Mouse (Mus musculus) heart, embryonic 11.5 days (tissue): ENCODE results near the gene Susd1. TPM values are rescaled to one million over a fixed set of nuclear protein-coding genes. Genes with fewer than 3 reads are reported as not detected.

Experiments used
- ATAC-seq: fragments of 200-750 bp; cut with Nextera tagmentation; replicated peaks from 2 replicates; pipeline ENCODE4 v1.8.0; 2017; ENCODE audit warnings: moderate library complexity; ENCODE audit not compliant: insufficient number of reproducible peaks, low FRiP score, low TSS enrichment
- H3K27ac ChIP-seq: fragments of 300-500 bp; sonication (generic); 2 replicates; pipeline ENCODE4 v1.5.1; 2014; ENCODE audit warnings: mild to moderate bottlenecking, low read depth, low read length
- H3K27me3 ChIP-seq: fragments of 300-500 bp; sonication (generic); 2 replicates; pipeline ENCODE4 v1.6.1; 2014; ENCODE audit warnings: mild to moderate bottlenecking, low read length, mixed read lengths; ENCODE audit not compliant: control insufficient read depth, insufficient read depth
- H3K36me3 ChIP-seq: fragments of 300-500 bp; sonication (generic); 2 replicates; pipeline ENCODE4 v1.6.1; 2014; ENCODE audit warnings: mild to moderate bottlenecking, low read length, moderate library complexity, mixed read lengths; ENCODE audit not compliant: control insufficient read depth, insufficient read depth
- H3K4me1 ChIP-seq: fragments of 300-500 bp; sonication (generic); 2 replicates; pipeline ENCODE4 v1.6.1; 2014; ENCODE audit warnings: low read length; ENCODE audit not compliant: control insufficient read depth, insufficient read depth
- H3K4me2 ChIP-seq: fragments of 300-500 bp; sonication (generic); 2 replicates; pipeline ENCODE4 v1.6.1; 2014; ENCODE audit warnings: mild to moderate bottlenecking, moderate library complexity
- H3K4me3 ChIP-seq: fragments of 300-500 bp; sonication (generic); 2 replicates; pipeline ENCODE4 v1.5.1; 2014; ENCODE audit warnings: low read depth, low read length
- H3K9ac ChIP-seq: fragments of 300-500 bp; sonication (generic); 2 replicates; pipeline ENCODE4 v1.6.1; 2014; ENCODE audit warnings: mild to moderate bottlenecking, low read depth, low read length, moderate library complexity
- H3K9me3 ChIP-seq: fragments of 300-500 bp; sonication (generic); replicated peaks from 2 replicates; pipeline ENCODE4 v1.6.1; 2016; ENCODE audit warnings: low read length; ENCODE audit not compliant: control insufficient read depth
- WGBS: fragments of 180-500 bp; shearing (Covaris S2); extraction: QIAGEN DNeasy Blood & Tissue Kit; methylation state at CpG from one replicate; pipeline ENCODE4 v1.1.7; 2014; ENCODE audit not compliant: insufficient replicate concordance; 5-methylcytosine and 5-hydroxymethylcytosine counted together
- polyA plus RNA-seq: library from polyadenylated mRNA; unstranded; fragments of >200 nt; fragmentation: Nextera tagmentation; extraction: Ambion mirVana; gene quantifications from 2 replicates; pipeline ENCODE4 v1.2.1, GENCODE M21; 2014

Gene Susd1
- polyA plus RNA-seq, 1 experiment from 2014 or later, result 5.4 TPM

DNA sequence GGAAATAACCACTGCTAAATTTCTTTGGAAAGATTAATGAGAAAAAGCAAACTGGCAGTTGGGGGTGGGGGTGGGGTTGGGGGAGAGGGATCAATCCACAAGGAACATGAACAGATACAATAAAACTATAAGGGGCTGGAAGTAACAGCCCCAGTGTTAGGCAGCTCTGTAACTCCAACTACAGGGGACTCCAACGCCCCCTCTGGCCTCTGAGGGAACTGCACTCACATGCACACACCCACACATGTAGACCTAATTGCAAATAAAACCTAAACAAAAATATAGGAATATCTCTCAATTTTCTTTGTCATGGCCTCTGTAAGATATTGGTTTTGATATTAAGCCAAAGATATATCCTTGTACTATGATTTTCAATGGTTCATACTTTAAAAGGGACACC, 83.0 kb downstream of the Susd1 start:
- no peaks in the 10 kb centered on the region for H3K4me1 ChIP-seq
- no peak overlapping the region for H3K9ac ChIP-seq
- no peaks in the 10 kb centered on the region for H3K27me3 ChIP-seq
- no peak overlapping the region for H3K27ac ChIP-seq
- no peak overlapping the region for H3K4me2 ChIP-seq
- no peaks in the 10 kb centered on the region for H3K36me3 ChIP-seq
- ATAC-seq, result no peak
- H3K4me3 ChIP-seq, result no peak overlapping the region
- WGBS, result 30% methylated on average over 1 of the region's 1 CpGs
- H3K9me3 ChIP-seq, result no peaks in the 10 kb centered on the region

DNA sequence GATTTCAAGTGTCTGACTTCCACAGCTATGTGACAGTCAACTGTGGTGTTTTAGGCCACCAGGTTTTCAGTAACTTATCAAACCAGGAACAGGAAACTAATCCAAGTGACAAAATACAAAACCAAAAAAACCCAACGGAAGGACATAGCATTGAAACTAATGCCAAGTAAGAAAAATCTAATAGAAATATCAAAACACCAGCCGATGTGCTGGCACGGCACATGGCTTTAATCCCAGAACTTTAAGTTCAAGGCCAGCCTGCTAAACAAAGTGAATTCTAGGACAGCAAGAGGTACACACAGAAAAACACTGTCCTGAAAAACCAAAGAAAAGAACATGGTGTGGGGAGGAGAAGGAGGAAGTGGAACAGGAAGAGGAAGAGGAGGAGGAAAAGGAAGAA, 83.8 kb downstream of the Susd1 start:
- H3K36me3 ChIP-seq, result no peaks in the 10 kb centered on the region
- no peak for ATAC-seq
- H3K9ac ChIP-seq, result no peak overlapping the region
- WGBS, result 84% methylated on average over 3 of the region's 3 CpGs
- no peak overlapping the region for H3K27ac ChIP-seq
- no peak overlapping the region for H3K4me3 ChIP-seq
- no peaks in the 10 kb centered on the region for H3K27me3 ChIP-seq
- H3K4me2 ChIP-seq, result no peak overlapping the region
- H3K4me1 ChIP-seq, result peaks cover 2% of the 10 kb centered on the region; the same call in 1 of the 2 replicates
- H3K9me3 ChIP-seq, result no peaks in the 10 kb centered on the region

GRCm38 (mm10) chr4:59351938-59352337, 86.5 kb downstream of the Susd1 start:
- Histone ChIP-seq H3K27ac (no peak overlapping the region), H3K4me1 (peaks cover 10% of the 10 kb centered on the region), H3K9me3 (no peaks in the 10 kb centered on the region), H3K4me2 (no peak overlapping the region), H3K4me3 (no peak overlapping the region), H3K36me3 (no peaks in the 10 kb centered on the region), H3K9ac (no peak overlapping the region), H3K27me3 (no peaks in the 10 kb centered on the region)
- 82% methylated on average over 7 of the region's 7 CpGs for WGBS
- ATAC-seq, result no peak

DNA sequence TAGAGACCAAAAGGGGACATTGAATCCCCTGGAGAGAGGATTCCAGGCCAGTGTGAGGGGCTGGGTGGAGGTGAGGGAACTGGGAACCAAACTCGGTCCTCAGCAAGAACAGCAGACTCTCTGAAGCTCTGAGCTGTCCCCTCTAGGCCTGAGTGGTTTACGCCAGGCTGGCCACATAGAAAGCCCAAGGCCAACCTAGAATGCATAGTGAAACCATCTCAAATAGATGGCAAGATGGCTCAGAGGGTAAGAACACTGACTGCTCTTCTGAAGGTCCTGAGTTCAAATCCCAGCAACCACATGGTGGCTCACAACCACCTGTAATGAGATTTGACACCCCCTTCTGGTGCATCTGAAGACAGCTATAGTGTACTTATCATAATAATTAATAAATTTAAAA, 88.1 kb downstream of the Susd1 start:
- peaks cover 10% of the 10 kb centered on the region for H3K4me1 ChIP-seq
- no peak overlapping the region for H3K4me2 ChIP-seq
- 89% methylated on average over 2 of the region's 2 CpGs for WGBS
- no peaks in the 10 kb centered on the region for H3K27me3 ChIP-seq
- H3K4me3 ChIP-seq, result no peak overlapping the region
- H3K36me3 ChIP-seq, result no peaks in the 10 kb centered on the region
- no peak overlapping the region for H3K27ac ChIP-seq
- H3K9me3 ChIP-seq, result no peaks in the 10 kb centered on the region
- H3K9ac ChIP-seq, result no peak overlapping the region
- no peak for ATAC-seq

DNA sequence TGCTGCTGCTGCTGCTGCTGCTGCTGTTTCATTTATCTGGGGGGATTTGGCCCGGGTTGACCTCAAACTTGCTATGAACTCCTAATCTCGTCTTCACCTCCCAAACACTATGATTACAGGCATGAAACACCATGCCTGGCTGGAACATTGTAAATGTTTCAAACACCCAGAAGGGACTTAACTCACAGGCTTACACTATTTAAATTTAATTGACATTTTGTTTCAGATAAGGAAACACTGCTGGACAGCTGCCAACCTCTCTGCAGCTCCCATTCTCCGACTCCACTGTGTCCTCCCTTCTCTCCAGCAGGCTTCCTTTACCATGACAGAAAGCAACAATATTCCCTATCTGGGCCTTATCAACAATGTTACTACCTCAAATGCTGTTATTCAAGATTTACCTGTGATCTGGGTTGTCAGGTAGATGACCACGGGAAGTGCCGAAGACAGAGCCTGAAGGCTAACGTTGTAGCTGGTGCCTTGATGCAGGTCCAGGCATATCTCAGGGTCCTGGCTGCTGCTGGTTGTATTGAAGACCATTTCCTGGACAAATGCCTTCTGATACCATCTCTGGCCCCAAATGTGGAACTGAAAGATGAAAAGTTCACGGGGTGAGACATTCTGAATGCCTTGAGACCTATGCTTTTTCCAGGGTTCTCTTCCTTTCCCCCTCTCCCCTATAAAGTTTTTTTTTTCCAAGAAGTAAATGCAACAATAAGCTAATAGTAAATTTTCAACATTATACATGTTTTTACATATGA, 88.8 kb downstream of the Susd1 start:
- Histone ChIP-seq H3K36me3 (no peaks in the 10 kb centered on the region), H3K9me3 (no peaks in the 10 kb centered on the region), H3K27me3 (no peaks in the 10 kb centered on the region), H3K4me3 (no peak overlapping the region), H3K4me2 (no peak overlapping the region), H3K27ac (no peak overlapping the region), H3K4me1 (peaks cover 10% of the 10 kb centered on the region), H3K9ac (no peak overlapping the region)
- ATAC-seq, result no peak
- WGBS, result 37% methylated on average over 7 of the region's 7 CpGs

GRCm38 (mm10) chr4:59340714-59341113, 97.7 kb downstream of the Susd1 start:
- Histone ChIP-seq H3K27ac (no peak overlapping the region), H3K4me2 (no peak overlapping the region), H3K4me1 (peaks cover 11% of the 10 kb centered on the region), H3K36me3 (no peaks in the 10 kb centered on the region), H3K27me3 (no peaks in the 10 kb centered on the region), H3K9ac (no peak overlapping the region), H3K9me3 (no peaks in the 10 kb centered on the region), H3K4me3 (no peak overlapping the region)
- 2% methylated on average over 3 of the region's 3 CpGs for WGBS
- peak; percentile 39; the same call in 1 of the 2 replicates for ATAC-seq

GRCm38 (mm10) chr4:59340046-59340445, 98.4 kb downstream of the Susd1 start:
- WGBS, result 76% methylated on average over 5 of the region's 5 CpGs
- Histone ChIP-seq H3K9me3 (no peaks in the 10 kb centered on the region), H3K36me3 (no peaks in the 10 kb centered on the region), H3K27me3 (no peaks in the 10 kb centered on the region), H3K4me2 (no peak overlapping the region), H3K4me1 (peaks cover 15% of the 10 kb centered on the region), H3K9ac (no peak overlapping the region), H3K27ac (no peak overlapping the region), H3K4me3 (no peak overlapping the region)
- ATAC-seq, result no peak

- Histone ChIP-seq H3K4me2 (no peak overlapping the region), H3K27me3 (no peaks in the 10 kb centered on the region), H3K4me3 (no peak overlapping the region), H3K27ac (no peak overlapping the region), H3K4me1 (peaks cover 15% of the 10 kb centered on the region), H3K36me3 (no peaks in the 10 kb centered on the region), H3K9ac (no peak overlapping the region), H3K9me3 (no peaks in the 10 kb centered on the region)
- 87% methylated on average over 8 of the region's 8 CpGs for WGBS
- ATAC-seq, result no peak
Measured at GRCm38 (mm10) chr4:59338896-59339535, 99.4 kb downstream of the Susd1 start.

- Histone ChIP-seq H3K9ac (no peak overlapping the region), H3K27ac (no peak overlapping the region)
- ATAC-seq, result no peak
Measured at GRCm38 (mm10) chr4:59337533-59337885, 100.9 kb downstream of the Susd1 start.

More at GRCm38 (mm10) chr4:59337533-59337885, 100.9 kb downstream of the Susd1 start:
- H3K4me2 ChIP-seq, result no peak overlapping the region
- no peaks in the 10 kb centered on the region for H3K36me3 ChIP-seq
- WGBS, result 83% methylated on average over 6 of the region's 6 CpGs
- H3K9me3 ChIP-seq, result no peaks in the 10 kb centered on the region
- H3K27me3 ChIP-seq, result no peaks in the 10 kb centered on the region
- H3K4me3 ChIP-seq, result no peak overlapping the region
- peaks cover 15% of the 10 kb centered on the region for H3K4me1 ChIP-seq
